Mouse (Mus musculus): ENCODE measurements around the gene Ccl22. TPM values are rescaled to one million over a fixed set of nuclear protein-coding genes. Genes with fewer than 3 reads are reported as not detected.

Ccl22 gene
- total RNA-seq, 1 experiment = 6.1 TPM

DNA sequence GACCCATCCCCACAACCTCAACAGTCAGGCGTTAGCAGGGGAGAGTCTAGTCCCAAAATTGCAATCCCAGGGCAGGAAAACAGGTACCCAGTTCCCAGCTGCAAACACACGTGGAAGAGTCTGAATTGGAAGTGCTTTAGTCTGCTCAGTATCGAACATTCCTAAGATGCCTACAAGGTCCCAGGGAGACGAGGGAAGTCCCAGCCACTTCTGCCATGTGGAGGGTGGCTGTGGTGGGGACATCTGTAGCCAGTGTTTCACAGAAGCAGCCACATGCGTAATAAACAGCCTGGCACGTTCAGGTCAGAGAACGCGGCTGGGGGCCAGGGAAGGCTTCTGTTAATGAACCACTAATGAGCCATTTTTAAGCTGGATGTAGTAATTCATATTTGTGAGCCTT lies 35.1 kb upstream of the Ccl22 start:
- Histone ChIP-seq H3K4me3 (ENCODE audit: insufficient read depth in 1 of 2, low read depth in 1 of 2, low read length in 2 of 2, poor library complexity in 1 of 2, severe bottlenecking in 1 of 2) (no peak overlapping the region), H3K9ac (ENCODE audit: insufficient read depth, low read depth, low read length, poor library complexity, severe bottlenecking) (no peak overlapping the region), H3K36me3 (ENCODE audit: control insufficient read depth, insufficient read depth, low read length, poor library complexity, severe bottlenecking) (no peaks in the 10 kb centered on the region), H3K27ac (ENCODE audit: insufficient read depth, low read depth, low read length, poor library complexity, severe bottlenecking) (no peak overlapping the region), H3K4me1 (ENCODE audit: control insufficient read depth in 2 of 2, insufficient read depth in 2 of 2, low read length in 2 of 2, poor library complexity in 1 of 2) (peaks cover 2 to 10% of the 10 kb centered on the region in 2 experiments; a peak in 2 of 4 replicates), H3K9me3 (ENCODE audit: control insufficient read depth, insufficient read depth, low read depth, low read length) (no peaks in the 10 kb centered on the region)
- DNase-seq (ENCODE audit: low read depth, low spot score) = no peak
- in situ Hi-C loops (cut with MboI; ENCODE audit: low sequenced_read_pairs in 2 of 2, unreplicated experiment in 2 of 2) = no loop called here
- TF ChIP-seq HCFC1 (IDR thresholded peaks at IDR 0.05; ENCODE audit: borderline replicate concordance, insufficient read depth, low read length) = no peak
- TF ChIP-seq ZC3H11A (IDR thresholded peaks at IDR 0.05; ENCODE audit: borderline replicate concordance, low read depth, low read length) = no peak

DNA sequence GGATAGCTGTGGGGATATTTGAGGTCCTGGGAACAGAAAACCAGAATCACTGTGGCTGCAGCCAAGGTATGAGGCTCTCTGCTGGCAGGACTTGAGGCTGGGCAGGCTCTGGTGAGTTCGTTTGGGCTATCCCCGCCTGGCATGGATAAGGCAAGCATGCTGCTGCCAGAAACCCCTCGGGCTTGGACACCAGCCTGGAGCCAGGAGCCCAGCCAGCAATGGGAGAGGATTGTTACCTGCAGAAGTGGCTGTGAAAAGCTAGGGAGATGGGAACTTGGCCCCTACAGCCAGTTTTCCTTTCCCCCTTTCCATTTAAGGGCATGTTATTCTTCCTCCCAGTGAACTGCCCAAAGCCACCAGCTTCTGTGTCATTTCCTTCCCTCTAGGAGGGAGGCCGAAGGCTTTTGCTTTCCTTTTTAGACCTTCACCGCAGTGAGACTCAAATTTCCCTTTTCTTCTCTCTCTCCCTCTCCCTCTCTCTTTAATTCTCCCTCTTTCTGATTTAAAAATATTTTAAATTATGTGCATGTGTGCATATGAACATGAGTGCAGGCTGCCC lies 34.2 kb upstream of the Ccl22 start:
- no peak for DNase-seq (ENCODE audit: low read depth, low spot score)
- no peak overlapping the region for H3K27ac ChIP-seq (ENCODE audit: insufficient read depth, low read depth, low read length, poor library complexity, severe bottlenecking)
- TF ChIP-seq ZNF384 (IDR thresholded peaks at IDR 0.05; ENCODE audit: low read depth, low read length) = no peak
- TF ChIP-seq CHD2 (IDR thresholded peaks at IDR 0.05; ENCODE audit: low read depth, low read length) = no peak
- TF ChIP-seq MAFK (IDR thresholded peaks at IDR 0.05; ENCODE audit: insufficient read depth, low read depth, low read length) = no peak
- no peak for TF ChIP-seq ZC3H11A (IDR thresholded peaks at IDR 0.05; ENCODE audit: borderline replicate concordance, low read depth, low read length)
- no peak for TF ChIP-seq HCFC1 (IDR thresholded peaks at IDR 0.05; ENCODE audit: borderline replicate concordance, insufficient read depth, low read length)
- no peaks in the 10 kb centered on the region for H3K36me3 ChIP-seq (ENCODE audit: control insufficient read depth, insufficient read depth, low read length, poor library complexity, severe bottlenecking)
- in situ Hi-C loops (cut with MboI; ENCODE audit: low sequenced_read_pairs in 2 of 2, unreplicated experiment in 2 of 2) = no loop called here
- no peak overlapping the region for H3K9ac ChIP-seq (ENCODE audit: insufficient read depth, low read depth, low read length, poor library complexity, severe bottlenecking)
- H3K9me3 ChIP-seq (ENCODE audit: control insufficient read depth, insufficient read depth, low read depth, low read length) = no peaks in the 10 kb centered on the region
- H3K4me1 ChIP-seq (ENCODE audit: control insufficient read depth in 2 of 2, insufficient read depth in 2 of 2, low read length in 2 of 2, poor library complexity in 1 of 2) = peaks cover 2 to 9% of the 10 kb centered on the region in 2 experiments; a peak in 2 of 4 replicates
- H3K4me3 ChIP-seq (ENCODE audit: insufficient read depth in 1 of 2, low read depth in 1 of 2, low read length in 2 of 2, poor library complexity in 1 of 2, severe bottlenecking in 1 of 2) = no peak overlapping the region

DNA sequence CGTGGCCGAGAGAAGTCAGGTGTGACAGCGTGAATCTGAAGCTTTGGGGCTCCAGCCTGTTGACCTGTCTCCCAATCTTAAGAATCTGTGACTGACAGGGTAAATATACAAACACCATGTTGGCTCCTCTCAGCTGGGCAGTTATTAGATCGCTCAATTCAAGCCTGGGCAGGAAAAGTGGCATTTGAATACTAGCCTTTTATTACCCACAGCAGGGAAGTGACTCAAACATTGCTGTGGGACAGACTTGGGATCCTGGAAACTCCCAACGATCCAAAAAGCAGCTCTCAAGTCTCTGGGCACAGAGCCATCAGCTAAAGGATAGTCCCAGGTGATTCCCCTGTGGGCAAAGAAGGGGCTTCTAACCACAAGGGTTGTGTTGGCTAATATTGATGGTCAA lies 30.8 kb upstream of the Ccl22 start:
- no peak for DNase-seq (ENCODE audit: low read depth, low spot score)
- in situ Hi-C loops (cut with MboI; ENCODE audit: low sequenced_read_pairs in 2 of 2, unreplicated experiment in 2 of 2) = no loop called here
- Histone ChIP-seq H3K9ac (ENCODE audit: insufficient read depth, low read depth, low read length, poor library complexity, severe bottlenecking) (no peak overlapping the region), H3K36me3 (ENCODE audit: control insufficient read depth, insufficient read depth, low read length, poor library complexity, severe bottlenecking) (no peaks in the 10 kb centered on the region), H3K9me3 (ENCODE audit: control insufficient read depth, insufficient read depth, low read depth, low read length) (no peaks in the 10 kb centered on the region), H3K4me3 (ENCODE audit: insufficient read depth in 1 of 2, low read depth in 1 of 2, low read length in 2 of 2, poor library complexity in 1 of 2, severe bottlenecking in 1 of 2) (no peak overlapping the region), H3K4me1 (ENCODE audit: control insufficient read depth in 2 of 2, insufficient read depth in 2 of 2, low read length in 2 of 2, poor library complexity in 1 of 2) (peaks cover 0 to 3% of the 10 kb centered on the region in 2 experiments; a peak in 1 of 4 replicates), H3K27ac (ENCODE audit: insufficient read depth, low read depth, low read length, poor library complexity, severe bottlenecking) (no peak overlapping the region)
- TF ChIP-seq MAFK (IDR thresholded peaks at IDR 0.05; ENCODE audit: insufficient read depth, low read depth, low read length) = no peak
- no peak for TF ChIP-seq HCFC1 (IDR thresholded peaks at IDR 0.05; ENCODE audit: borderline replicate concordance, insufficient read depth, low read length)
- TF ChIP-seq ZNF384 (IDR thresholded peaks at IDR 0.05; ENCODE audit: low read depth, low read length) = no peak
- TF ChIP-seq ZC3H11A (IDR thresholded peaks at IDR 0.05; ENCODE audit: borderline replicate concordance, low read depth, low read length) = no peak
- TF ChIP-seq CHD2 (IDR thresholded peaks at IDR 0.05; ENCODE audit: low read depth, low read length) = no peak

DNA sequence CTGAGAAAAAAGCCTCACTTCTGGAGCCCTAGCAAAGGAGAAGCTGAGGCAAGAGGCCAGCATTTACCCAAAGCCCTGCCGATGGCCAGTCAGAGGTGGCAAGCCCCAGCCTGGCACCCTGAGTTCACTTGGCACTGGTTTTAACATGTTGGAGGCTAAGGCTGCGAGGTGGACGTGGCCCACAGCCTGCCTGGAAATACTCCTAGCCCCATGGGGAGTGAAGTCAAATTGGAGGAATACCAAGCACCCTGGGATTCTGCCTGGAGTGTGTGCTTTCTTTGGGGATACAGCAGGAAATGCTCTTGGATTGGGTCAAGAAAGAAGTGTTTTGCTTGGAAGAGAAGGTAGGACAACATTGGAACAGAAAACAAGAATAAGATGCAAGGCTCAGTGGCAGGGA lies 29.5 kb upstream of the Ccl22 start:
- Histone ChIP-seq H3K4me3 (ENCODE audit: insufficient read depth in 1 of 2, low read depth in 1 of 2, low read length in 2 of 2, poor library complexity in 1 of 2, severe bottlenecking in 1 of 2) (no peak overlapping the region), H3K27ac (ENCODE audit: insufficient read depth, low read depth, low read length, poor library complexity, severe bottlenecking) (no peak overlapping the region), H3K9ac (ENCODE audit: insufficient read depth, low read depth, low read length, poor library complexity, severe bottlenecking) (no peak overlapping the region), H3K9me3 (ENCODE audit: control insufficient read depth, insufficient read depth, low read depth, low read length) (no peaks in the 10 kb centered on the region), H3K36me3 (ENCODE audit: control insufficient read depth, insufficient read depth, low read length, poor library complexity, severe bottlenecking) (no peaks in the 10 kb centered on the region), H3K4me1 (ENCODE audit: control insufficient read depth in 2 of 2, insufficient read depth in 2 of 2, low read length in 2 of 2, poor library complexity in 1 of 2) (no peaks in the 10 kb centered on the region)
- no peak for TF ChIP-seq HCFC1 (IDR thresholded peaks at IDR 0.05; ENCODE audit: borderline replicate concordance, insufficient read depth, low read length)
- no peak for TF ChIP-seq CHD2 (IDR thresholded peaks at IDR 0.05; ENCODE audit: low read depth, low read length)
- no peak for TF ChIP-seq ZNF384 (IDR thresholded peaks at IDR 0.05; ENCODE audit: low read depth, low read length)
- TF ChIP-seq ZC3H11A (IDR thresholded peaks at IDR 0.05; ENCODE audit: borderline replicate concordance, low read depth, low read length) = no peak
- no peak for TF ChIP-seq MAFK (IDR thresholded peaks at IDR 0.05; ENCODE audit: insufficient read depth, low read depth, low read length)
- DNase-seq (ENCODE audit: low read depth, low spot score) = no peak
- in situ Hi-C loops (cut with MboI; ENCODE audit: low sequenced_read_pairs in 2 of 2, unreplicated experiment in 2 of 2) = no loop called here

DNA sequence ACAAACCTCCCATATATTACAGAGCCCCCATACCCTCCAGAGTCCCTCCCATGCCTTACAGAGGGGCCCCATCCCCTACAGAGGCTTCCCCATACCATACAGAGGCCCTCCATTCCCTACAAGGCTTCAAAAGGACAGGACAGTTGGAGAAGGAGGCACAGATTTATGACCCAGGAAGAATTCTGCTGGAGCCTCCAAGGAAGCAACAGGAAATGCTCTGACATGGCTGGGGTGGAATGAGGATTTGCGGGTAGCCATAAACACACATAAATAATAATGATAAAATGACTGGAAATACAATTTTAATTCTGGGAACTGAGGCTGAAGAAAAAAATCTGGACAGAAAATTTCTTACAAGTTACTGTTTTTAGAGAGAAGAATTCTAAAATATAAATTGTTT lies 28.5 kb upstream of the Ccl22 start:
- Histone ChIP-seq H3K9me3 (ENCODE audit: control insufficient read depth, insufficient read depth, low read depth, low read length) (no peaks in the 10 kb centered on the region), H3K36me3 (ENCODE audit: control insufficient read depth, insufficient read depth, low read length, poor library complexity, severe bottlenecking) (no peaks in the 10 kb centered on the region), H3K4me1 (ENCODE audit: control insufficient read depth in 2 of 2, insufficient read depth in 2 of 2, low read length in 2 of 2, poor library complexity in 1 of 2) (no peaks in the 10 kb centered on the region), H3K4me3 (ENCODE audit: insufficient read depth in 1 of 2, low read depth in 1 of 2, low read length in 2 of 2, poor library complexity in 1 of 2, severe bottlenecking in 1 of 2) (no peak overlapping the region), H3K9ac (ENCODE audit: insufficient read depth, low read depth, low read length, poor library complexity, severe bottlenecking) (no peak overlapping the region), H3K27ac (ENCODE audit: insufficient read depth, low read depth, low read length, poor library complexity, severe bottlenecking) (no peak overlapping the region)
- in situ Hi-C loops (cut with MboI; ENCODE audit: low sequenced_read_pairs in 2 of 2, unreplicated experiment in 2 of 2) = no loop called here
- no peak for DNase-seq (ENCODE audit: low read depth, low spot score)
- TF ChIP-seq ZC3H11A (IDR thresholded peaks at IDR 0.05; ENCODE audit: borderline replicate concordance, low read depth, low read length) (no peak), MAFK (IDR thresholded peaks at IDR 0.05; ENCODE audit: insufficient read depth, low read depth, low read length) (no peak), ZNF384 (IDR thresholded peaks at IDR 0.05; ENCODE audit: low read depth, low read length) (no peak), HCFC1 (IDR thresholded peaks at IDR 0.05; ENCODE audit: borderline replicate concordance, insufficient read depth, low read length) (no peak), CHD2 (IDR thresholded peaks at IDR 0.05; ENCODE audit: low read depth, low read length) (no peak)

Data from ES-E14 (cell line).